Mouse (Mus musculus) ES-E14 (cell line): Measurements from ENCODE around the gene 5730480H06Rik. TPM values are rescaled to one million over a fixed set of nuclear protein-coding genes. Genes with fewer than 3 reads are reported as not detected.

Source experiments
- DNase-seq: peaks from one replicate; pipeline ENCODE4 v3.0.0-alpha.2; 2013; ENCODE audit warnings: low read depth, low spot score
- H3K27ac ChIP-seq: 2 replicates; pipeline ENCODE4 v1.5.1; 2012; ENCODE audit warnings: low read depth, mild to moderate bottlenecking, low read length, moderate library complexity, mixed read lengths; ENCODE audit not compliant: poor library complexity, insufficient read depth, severe bottlenecking
- H3K36me3 ChIP-seq: 2 replicates; pipeline ENCODE4 v1.6.1; 2012; ENCODE audit warnings: mild to moderate bottlenecking, low read length, moderate library complexity, mixed read lengths; ENCODE audit not compliant: control insufficient read depth, poor library complexity, insufficient read depth, severe bottlenecking
- H3K4me1 ChIP-seq, 2 experiments: fragments of 150-350 bp in 1 of 2; sonication (generic) in 1 of 2; 2 replicates each; pipeline ENCODE4 v1.6.1; 2012; ENCODE audit warnings: low read length in 2 of 2, mild to moderate bottlenecking in 1 of 2, mixed read lengths in 1 of 2; ENCODE audit not compliant: control insufficient read depth in 2 of 2, insufficient read depth in 2 of 2, poor library complexity in 1 of 2
- H3K4me3 ChIP-seq, 2 experiments: fragments of 150-350 bp in 1 of 2; sonication (generic) in 1 of 2; 2 replicates each; pipeline ENCODE4 v1.5.1; 2012; ENCODE audit warnings: low read length in 2 of 2, low read depth in 1 of 2, mild to moderate bottlenecking in 1 of 2, mixed read lengths in 1 of 2; ENCODE audit not compliant: insufficient read depth in 1 of 2, poor library complexity in 1 of 2, severe bottlenecking in 1 of 2
- H3K9ac ChIP-seq: 2 replicates; pipeline ENCODE4 v1.6.1; 2012; ENCODE audit warnings: low read depth, mild to moderate bottlenecking, low read length, mixed read lengths; ENCODE audit not compliant: poor library complexity, insufficient read depth, severe bottlenecking
- H3K9me3 ChIP-seq: fragments of 150-350 bp; sonication (generic); 2 replicates; pipeline ENCODE4 v1.6.1; 2012; ENCODE audit warnings: low read depth, mild to moderate bottlenecking, low read length; ENCODE audit not compliant: control insufficient read depth, insufficient read depth
- CHD2 ChIP-seq: IDR thresholded peaks from 2 replicates; pipeline ENCODE4 v1.6.1; 2014; ENCODE audit warnings: mild to moderate bottlenecking, low read depth, low read length, inconsistent platforms
- HCFC1 ChIP-seq: IDR thresholded peaks from 2 replicates; pipeline ENCODE4 v1.6.1; 2012; ENCODE audit warnings: low read length, inconsistent platforms, borderline replicate concordance; ENCODE audit not compliant: insufficient read depth
- MAFK ChIP-seq: IDR thresholded peaks from 2 replicates; pipeline ENCODE4 v1.6.1; 2014; ENCODE audit warnings: mild to moderate bottlenecking, low read depth, low read length, inconsistent platforms; ENCODE audit not compliant: insufficient read depth
- ZC3H11A ChIP-seq: IDR thresholded peaks from 2 replicates; pipeline ENCODE4 v1.6.1; 2012; ENCODE audit warnings: low read depth, mild to moderate bottlenecking, inconsistent platforms, low read length, borderline replicate concordance
- ZNF384 ChIP-seq: IDR thresholded peaks from 2 replicates; pipeline ENCODE4 v1.6.1; 2012; ENCODE audit warnings: low read depth, low read length, inconsistent platforms
- in situ Hi-C, 2 experiments: fragments of 600-800 bp; cut with MboI; formaldehyde crosslinking; loops; one replicate each; pipeline ENCODE4 v1.15.1; 2025; ENCODE audit warnings: low sequenced_read_pairs in 2 of 2, inconsistent platforms in 1 of 2; ENCODE audit not compliant: unreplicated experiment in 2 of 2
- total RNA-seq: library from RNA; depleted of rRNA; stranded (reverse); fragments of 300-350 nt; gene quantifications from 2 replicates; pipeline ENCODE4 v1.2.3, GENCODE M21; 2012

5730480H06Rik gene
- total RNA-seq, 1 experiment, result 10.2 TPM

DNA sequence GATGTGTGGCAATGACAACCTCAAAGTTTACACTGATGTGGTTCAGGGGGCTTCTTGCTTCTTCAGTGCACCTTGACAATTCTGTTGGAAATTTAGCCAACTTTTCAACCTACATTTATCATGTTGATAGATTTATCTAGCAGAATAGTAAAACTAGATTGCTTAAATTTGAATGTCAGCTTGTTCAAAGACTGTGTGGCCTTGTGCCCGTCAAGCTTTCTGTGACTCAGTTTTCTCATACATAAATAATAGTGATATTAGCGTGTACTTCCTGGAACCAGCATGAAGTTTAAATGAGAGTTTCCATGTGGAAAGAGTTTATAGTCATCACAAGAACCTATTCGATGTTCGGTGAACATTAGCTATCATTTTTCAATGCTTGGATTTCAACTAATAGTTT, 84.5 kb downstream of the 5730480H06Rik start:
- Histone ChIP-seq H3K4me1 (no peaks in the 10 kb centered on the region), H3K36me3 (no peaks in the 10 kb centered on the region), H3K9me3 (no peaks in the 10 kb centered on the region), H3K4me3 (no peak overlapping the region), H3K9ac (no peak overlapping the region), H3K27ac (no peak overlapping the region)
- TF ChIP-seq HCFC1, result no peak
- TF ChIP-seq CHD2, result no peak
- no peak for TF ChIP-seq ZNF384
- TF ChIP-seq ZC3H11A, result no peak
- TF ChIP-seq MAFK, result no peak
- in situ Hi-C loops, result no loop called here
- no peak for DNase-seq

DNA sequence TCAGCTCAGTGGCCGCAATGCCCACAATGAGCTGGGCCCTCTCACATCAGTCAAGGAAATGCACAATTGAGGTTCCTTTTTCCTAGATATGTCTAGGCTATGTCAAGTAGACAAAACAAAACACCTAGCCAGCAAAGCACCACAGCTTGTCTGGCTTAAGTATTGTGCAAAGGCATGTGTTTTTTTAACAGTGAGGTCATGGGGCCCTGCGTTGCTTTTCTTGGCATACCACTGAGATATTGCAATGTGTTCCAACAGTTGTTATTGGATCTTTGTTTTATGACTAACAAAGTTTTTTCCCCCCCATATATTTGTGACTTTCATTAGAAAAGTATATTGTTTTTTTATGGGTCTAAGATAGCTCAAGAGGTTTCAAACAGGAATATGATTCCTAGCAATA, 92.0 kb downstream of the 5730480H06Rik start:
- Histone ChIP-seq H3K36me3 (no peaks in the 10 kb centered on the region), H3K9ac (no peak overlapping the region), H3K4me1 (no peaks in the 10 kb centered on the region), H3K9me3 (no peaks in the 10 kb centered on the region), H3K27ac (no peak overlapping the region), H3K4me3 (no peak overlapping the region)
- no peak for DNase-seq
- in situ Hi-C loops, result no loop called here
- TF ChIP-seq HCFC1 (no peak), ZNF384 (no peak), ZC3H11A (no peak), MAFK (no peak), CHD2 (no peak)

DNA sequence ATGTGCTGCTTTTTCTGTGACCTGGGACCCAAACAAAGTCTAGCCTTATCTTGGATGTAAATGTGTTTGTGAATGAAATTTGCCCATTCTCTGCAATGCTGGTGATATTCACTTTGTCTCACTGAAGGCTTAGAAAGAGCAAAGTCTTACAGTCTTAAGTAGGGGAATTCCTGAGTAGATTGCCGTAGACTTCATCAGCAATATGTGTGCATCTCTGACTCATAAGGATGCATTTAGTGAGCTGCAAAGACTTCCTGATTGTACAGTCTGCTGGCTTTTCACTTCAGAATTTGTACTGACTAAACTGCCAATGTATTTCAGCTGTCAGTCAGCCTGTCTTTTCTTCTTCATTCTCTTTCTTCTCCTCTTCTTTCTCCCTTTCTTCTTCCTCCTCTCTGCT, 94.2 kb downstream of the 5730480H06Rik start:
- no peak for TF ChIP-seq CHD2
- TF ChIP-seq ZC3H11A, result no peak
- TF ChIP-seq MAFK, result no peak
- TF ChIP-seq HCFC1, result no peak
- TF ChIP-seq ZNF384, result no peak
- no peaks in the 10 kb centered on the region for H3K4me1 ChIP-seq
- H3K4me3 ChIP-seq, result no peak overlapping the region
- DNase-seq, result no peak
- H3K9me3 ChIP-seq, result no peaks in the 10 kb centered on the region
- H3K27ac ChIP-seq, result no peak overlapping the region
- H3K36me3 ChIP-seq, result no peaks in the 10 kb centered on the region
- no peak overlapping the region for H3K9ac ChIP-seq
- in situ Hi-C loops, result no loop called here

DNA sequence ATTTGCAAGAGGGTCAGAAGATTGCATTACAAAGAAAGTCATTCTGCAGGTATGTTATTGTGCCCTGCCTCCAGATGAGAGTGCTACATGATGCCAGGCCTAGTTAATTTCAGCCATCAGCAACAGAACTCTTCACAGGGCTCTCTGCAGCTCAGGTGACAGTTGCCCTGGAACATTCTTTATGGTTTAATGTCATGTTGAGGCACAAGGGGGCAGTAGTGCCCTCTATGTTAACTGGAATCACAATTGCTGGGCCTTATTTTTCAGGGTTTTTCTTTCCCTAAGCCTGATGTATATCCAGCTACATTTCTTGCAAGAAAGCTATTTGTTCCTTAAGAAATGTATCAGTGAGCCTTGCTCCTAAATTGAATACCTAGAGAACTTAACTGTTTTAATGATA, 102.7 kb downstream of the 5730480H06Rik start:
- in situ Hi-C loops, result no loop called here
- Histone ChIP-seq H3K27ac (no peak overlapping the region), H3K4me1 (no peaks in the 10 kb centered on the region), H3K4me3 (no peak overlapping the region), H3K9ac (no peak overlapping the region), H3K36me3 (no peaks in the 10 kb centered on the region), H3K9me3 (no peaks in the 10 kb centered on the region)
- DNase-seq, result peak; percentile 22
- TF ChIP-seq ZNF384 (no peak), HCFC1 (no peak), CHD2 (no peak), MAFK (no peak), ZC3H11A (no peak)

DNA sequence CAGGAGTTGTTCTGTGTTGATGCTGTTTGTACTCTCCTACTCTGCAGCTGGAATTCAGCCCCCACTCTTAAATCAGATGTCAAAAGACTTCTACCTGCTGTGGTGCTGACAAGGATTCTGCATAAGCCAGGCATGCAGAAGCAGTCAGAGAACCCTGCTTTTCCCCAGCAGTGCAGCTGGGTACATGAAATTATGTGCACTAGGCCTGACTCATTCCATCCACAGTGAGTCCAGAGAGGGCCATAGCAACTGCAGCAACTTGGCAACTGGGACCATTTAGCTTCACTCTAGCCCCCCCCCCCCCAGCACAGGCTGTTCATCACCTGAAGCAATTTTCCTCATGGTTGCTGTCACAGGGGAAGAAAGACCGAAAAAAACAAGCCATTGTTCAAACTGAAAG, 121.1 kb downstream of the 5730480H06Rik start:
- no peak for DNase-seq
- Histone ChIP-seq H3K9me3 (no peaks in the 10 kb centered on the region), H3K9ac (no peak overlapping the region), H3K4me1 (no peaks in the 10 kb centered on the region), H3K4me3 (no peak overlapping the region), H3K36me3 (no peaks in the 10 kb centered on the region), H3K27ac (no peak overlapping the region)
- TF ChIP-seq MAFK (no peak), ZNF384 (no peak), HCFC1 (no peak), CHD2 (no peak), ZC3H11A (no peak)
- in situ Hi-C loops, result no loop called here
